Mouse (Mus musculus) ES-CJ7 (cell line): ENCODE measurements around the gene Areg.

Experiments used
- DNase-seq: peaks from one replicate; pipeline ENCODE4 v3.0.0; 2011; ENCODE audit warnings: low read depth, low spot score

Gene Areg

GRCm38 (mm10) chr5:91166601-91167000 lies 27.2 kb downstream of the Areg start:
- no peak for DNase-seq

GRCm38 (mm10) chr5:91176397-91176796 lies 37.0 kb downstream of the Areg start:
- no peak for DNase-seq

- DNase-seq: no peak
Measured at GRCm38 (mm10) chr5:91194572-91194971, 55.2 kb downstream of the Areg start.
